Mouse (Mus musculus): Measurements from ENCODE around the gene Slc10a7.
"Not testable (repeated sequence)": the region's sequence is repeated elsewhere in the genome, so short reads cannot be mapped to it uniquely, and the experiment has no call there.

The Slc10a7 gene

DNA sequence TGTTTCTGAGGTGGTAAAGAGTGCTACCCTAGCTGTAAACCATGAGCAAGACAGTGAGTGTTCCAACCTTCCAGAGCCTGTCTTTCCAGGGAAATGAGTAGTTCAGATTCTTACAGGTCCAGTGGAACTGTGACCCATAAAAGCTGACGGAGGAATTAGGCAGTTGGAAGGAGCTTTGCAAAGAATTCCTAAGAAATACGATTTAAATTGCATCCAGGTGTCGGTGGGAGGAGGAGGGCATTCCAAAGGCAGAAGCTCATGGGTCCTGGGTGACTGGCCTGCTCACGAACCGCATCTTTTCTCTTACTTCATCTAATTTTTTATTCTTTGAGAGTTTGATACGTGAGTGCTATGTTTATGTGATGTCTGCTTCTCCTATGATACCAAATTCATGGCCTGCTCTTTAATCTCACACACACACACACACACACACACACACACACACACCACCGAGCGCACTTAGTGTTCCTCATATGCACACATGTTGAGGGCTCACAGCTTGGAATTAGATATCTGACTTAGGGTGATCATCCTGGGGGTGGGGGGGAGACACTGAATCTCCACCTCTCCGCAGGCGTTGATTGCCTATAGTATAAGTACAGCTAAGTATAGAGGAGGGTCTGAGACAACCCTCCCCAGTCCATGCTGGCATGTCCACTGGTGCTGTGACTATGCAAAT, 169.5 kb downstream of the Slc10a7 start:
- DNase-seq, result no peak

DNA sequence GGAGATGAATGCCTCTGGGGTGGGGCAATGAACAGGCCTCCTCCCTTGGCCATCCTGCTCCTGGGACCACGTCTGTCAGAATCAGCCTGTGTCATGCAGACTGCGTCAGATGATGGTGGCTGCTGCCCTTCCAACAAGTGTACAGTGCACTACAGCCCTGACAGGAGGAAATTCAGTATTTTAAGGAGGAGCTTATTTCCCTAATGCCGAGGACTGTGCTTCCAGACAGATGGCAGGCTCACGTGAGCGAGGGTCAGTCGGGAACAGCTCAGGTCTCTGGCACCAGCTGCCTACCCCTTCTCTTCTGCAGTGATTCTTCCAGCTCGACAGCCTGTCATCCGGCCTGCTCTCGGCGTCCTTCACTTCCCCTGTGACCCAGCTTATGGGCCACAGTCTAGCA, 181.6 kb downstream of the Slc10a7 start:
- no peak for DNase-seq

DNA sequence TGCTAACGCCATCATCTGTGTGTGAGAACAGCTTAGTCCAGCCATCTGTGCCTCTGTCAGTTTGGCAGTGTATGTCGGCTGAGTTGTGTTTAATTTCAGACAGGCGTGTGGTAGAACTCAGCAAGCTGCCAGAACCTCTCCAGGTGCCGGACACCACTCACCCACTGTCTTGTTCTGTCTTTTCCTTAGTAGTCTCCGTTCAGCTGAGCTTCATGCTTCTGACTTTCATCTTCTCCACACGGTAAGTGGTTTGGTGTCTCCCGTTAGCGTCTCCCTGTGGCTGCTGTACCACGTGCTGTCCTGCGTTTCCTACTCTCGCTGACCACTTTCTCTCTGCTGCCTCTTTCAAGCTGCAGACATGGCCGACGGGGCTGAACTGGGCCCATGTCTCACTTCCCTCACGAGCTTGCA, 189.2 kb downstream of the Slc10a7 start:
- DNase-seq, result peak; percentile 23

DNA sequence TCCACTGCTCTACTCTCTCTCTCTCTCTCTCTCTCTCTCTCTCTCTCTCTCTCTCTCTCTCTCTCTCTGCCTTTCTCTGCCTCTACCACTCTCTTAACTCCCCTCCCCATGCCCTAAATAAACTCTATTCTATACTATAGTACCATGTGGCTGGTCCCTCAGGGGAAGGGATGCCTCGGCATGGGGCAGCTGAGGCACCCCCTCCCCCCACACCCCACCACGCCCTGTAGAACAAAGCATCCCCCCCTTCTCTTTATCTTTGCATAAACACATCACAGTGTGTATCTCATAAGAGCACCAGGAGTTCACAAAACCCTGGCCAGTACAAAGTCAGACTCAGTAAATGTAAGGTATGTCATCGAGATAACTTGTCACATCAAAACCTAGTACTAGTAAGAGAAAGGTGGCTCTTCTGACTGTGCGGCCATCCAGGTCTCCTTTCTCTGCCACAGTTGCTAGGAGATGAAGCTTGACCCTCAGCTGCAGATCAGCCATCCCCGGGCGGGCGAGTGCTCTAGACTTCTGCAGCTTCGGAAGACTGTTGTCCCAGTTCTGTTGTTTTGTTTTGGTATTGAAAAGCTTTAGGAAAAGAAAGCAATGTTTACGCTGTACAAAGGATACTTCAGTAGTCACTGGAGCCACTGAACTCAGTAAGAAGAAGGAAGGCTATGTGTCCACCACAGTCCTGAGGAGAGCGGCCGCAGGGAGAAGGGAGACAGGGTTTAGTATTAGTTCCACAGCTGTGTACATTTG, 194.1 kb downstream of the Slc10a7 start:
- DNase-seq, result no peak

DNA sequence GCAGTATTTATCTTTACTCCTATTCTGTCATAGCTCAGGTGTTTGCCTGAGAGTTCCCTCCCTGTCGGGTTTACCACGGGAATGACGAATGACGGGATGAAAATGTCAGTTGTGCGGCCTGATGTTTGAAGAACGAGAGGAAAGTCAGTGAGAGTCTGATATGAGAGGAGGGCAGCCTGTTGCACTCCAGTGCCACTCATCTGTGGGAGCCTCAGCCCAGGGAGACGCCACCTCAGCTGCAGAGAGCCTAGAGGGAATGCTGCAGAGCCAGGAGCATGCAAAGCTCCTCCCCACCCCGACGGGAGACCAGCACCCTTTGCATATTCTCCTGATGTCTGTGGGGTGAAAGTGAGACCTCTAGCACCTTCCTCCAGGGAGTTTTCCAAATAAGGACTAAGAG, 196.8 kb downstream of the Slc10a7 start:
- DNase-seq, result no peak

DNA sequence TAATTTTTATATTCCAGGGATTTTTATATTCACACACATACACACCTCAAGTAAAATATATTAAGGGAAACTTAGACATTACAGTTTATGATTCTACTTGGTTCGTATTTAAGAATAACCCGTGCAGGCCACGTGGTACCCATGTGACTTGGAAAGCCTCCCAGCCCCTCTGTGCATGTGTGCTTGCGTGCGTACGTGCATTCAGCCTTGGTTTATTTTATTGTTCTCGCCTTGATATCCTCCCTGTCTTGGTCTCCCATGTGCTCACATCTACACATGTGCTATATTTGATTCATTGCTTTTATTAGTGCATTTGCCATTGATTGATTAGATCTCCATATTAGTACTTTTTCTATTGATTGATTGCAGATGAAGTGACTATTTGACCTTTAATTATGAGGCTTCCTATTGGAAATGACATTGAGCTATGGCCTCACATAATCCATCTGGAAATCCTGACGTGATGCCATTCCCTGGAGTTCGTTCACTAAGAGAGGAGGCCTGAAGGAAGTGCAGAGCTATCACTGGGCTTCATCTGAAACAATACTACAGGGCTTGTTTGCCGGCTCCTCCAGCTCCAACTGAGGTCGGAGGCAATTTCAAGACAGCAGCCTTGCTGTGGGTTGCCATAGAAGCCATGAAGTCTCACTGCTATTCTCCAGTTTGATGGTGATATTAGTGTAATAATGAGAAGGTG, 200.9 kb downstream of the Slc10a7 start:
- DNase-seq, result no peak

DNA sequence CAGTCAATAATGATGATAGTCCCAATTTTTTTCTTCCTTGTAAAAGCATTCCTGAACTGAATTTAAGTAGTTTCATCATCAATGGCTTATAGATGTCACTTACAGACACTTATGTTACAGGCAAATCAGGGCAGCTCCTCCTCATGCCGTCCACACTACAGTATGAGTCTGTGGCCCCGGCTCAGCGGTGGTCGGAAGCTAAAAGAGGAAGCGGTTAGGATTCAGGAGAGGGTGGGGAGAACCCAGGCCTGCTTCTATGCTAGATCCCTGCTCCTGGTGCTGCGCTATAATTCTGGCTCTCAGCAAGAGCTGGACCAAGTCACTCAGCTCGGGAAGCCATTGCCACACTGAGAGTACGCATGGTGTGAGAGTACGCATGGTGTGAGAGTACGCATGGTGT, 201.8 kb downstream of the Slc10a7 start:
- DNase-seq, result no peak

DNA sequence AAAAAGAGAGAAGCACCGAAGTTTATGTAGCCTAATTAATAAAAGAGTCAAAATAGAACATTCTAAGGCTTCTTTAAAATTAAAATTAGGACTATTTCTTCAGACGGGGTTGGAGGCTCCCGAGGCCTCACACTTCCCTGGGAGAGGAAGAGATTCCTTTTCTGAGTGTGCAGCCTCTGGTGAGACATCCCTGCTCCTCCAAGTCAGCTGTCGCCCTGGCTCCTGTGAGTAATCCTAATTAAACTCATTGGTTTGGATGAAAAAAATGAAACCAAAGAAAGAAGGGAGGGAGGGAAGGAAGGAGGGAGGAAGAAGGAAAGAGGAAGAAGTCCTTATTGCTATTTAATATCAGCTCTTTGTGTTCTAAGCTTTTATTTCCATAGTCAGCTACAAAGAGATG, 205.7 kb downstream of the Slc10a7 start:
- no peak for DNase-seq

DNA sequence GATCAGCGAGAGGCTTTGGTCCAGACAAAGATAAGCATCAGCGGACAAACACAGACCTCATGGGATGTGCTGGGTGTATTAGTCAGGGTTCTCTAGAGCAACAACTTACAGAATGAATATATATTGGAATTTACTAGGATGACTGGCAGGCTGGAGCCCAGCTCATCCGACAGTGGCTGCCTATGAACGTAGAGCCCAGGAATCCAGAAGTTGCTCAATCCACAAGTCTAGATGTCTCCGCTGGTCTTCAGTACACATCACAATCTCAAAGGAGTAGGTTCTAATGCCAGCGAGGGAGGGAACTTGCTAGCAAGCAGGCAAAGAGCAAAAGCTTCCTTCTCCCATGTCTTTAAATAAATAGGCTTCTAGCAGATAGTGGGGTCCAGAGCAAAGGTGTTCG, 207.4 kb downstream of the Slc10a7 start:
- no peak for DNase-seq

DNA sequence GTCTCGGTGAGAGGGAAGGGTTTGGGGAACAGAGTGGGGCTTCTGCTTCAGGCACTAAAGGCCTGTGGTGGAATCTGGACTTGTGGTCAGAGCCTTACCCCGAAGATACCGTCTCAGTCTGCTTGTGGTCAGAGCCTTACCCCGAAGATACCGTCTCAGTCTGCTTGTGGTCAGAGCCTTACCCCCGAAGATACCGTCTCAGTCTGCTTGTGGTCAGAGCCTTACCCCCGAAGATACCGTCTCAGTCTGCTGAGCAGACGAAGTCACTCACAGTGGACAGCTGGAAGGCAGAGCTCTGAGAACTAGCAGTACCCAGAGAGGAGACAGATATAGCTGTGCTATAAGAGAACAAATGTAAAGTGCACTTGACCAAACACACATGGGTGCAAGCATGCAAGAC, 208.0 kb downstream of the Slc10a7 start:
- DNase-seq, result not testable (repeated sequence)

DNA sequence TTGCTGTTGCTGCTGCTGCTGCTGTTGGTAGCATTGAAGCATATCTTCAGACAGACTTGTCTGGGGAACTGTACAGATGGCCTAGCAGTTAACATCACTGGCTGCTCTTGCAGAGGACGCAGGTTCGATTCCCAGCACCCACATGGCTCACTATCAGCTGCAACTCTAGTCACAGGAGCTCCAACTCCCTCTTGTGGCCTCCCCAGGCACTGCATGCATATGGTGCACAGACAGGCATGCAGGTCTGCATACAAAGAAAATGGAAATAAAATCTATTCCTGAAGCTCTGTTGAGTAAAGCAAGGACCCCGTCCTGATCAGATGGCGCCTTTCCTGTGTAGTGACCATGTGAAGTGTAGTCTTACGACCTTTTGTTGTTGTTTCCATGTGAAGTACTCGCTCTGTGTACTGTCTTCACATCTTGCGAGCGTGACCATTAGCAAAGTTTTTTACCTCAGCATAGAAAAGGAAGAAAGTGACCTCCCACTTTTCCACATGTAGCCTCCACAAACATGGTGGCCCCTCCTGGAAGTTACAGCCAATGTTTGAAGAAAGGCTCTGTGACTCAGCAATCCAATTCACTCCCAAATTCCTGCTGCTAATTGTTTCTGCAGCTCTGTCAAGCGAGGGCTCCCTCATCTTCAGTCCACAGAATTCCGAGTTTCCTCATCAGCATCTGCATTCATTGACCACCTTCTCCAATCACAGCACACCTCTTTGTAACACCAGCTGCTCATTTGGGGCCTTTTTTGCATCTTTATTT, 210.3 kb downstream of the Slc10a7 start:
- no peak for DNase-seq

DNA sequence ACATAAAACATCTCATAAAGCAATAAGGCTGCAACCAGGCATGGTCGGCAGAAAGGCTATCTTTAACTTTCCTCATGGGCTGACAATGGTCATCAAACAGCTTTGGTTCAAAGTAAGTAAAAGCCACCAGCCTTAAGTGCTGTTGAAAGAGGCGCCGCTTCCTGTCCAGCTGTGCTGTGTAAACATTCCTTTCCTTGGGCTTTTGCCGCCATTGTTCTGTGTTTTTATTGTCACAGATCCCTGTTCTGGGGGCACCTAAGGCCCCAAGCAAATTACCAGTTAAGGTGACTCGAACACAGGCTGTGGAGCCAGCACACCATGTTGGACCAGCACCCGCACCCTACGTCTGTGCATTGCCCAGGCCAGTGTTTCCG, 210.9 kb downstream of the Slc10a7 start:
- DNase-seq, result no peak

DNA sequence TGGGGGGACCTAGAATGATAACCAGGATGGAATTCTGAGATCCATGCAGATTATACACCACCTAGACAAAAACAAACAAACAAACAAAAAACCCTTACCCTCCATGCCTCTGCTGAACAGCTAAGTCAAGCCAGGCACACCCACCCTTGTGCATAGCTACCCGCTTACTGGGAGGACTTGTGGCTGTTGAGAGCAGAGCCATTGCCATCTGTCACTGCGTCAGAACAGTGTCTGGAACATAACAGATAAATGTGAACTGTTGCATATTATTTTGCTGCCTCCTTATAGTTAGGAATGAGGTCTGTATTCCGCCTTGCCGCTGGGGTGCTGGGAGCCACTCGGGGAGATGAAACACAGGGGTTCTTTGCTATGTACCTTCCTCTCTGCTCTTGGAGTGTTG, 212.4 kb downstream of the Slc10a7 start:
- DNase-seq, result no peak

DNA sequence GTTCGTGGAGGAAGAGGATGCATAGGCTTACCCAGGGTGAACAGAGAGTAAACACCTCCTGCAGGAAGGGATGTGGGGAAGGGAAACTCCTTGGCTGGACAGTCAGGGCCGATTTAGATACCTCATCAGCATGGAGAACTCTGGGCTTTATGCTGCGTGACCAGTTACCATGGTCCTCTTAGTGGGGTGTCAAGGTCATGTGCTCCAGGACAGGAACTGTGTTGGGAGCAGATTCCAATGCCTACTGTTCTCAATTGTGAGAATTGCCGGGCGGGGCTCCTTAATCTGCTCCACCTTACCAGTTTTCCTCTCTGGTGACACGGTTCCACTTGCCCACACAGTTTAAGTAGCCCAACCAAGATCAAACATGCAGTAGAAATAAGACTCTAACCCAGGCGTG, 213.1 kb downstream of the Slc10a7 start:
- no peak for DNase-seq

DNA sequence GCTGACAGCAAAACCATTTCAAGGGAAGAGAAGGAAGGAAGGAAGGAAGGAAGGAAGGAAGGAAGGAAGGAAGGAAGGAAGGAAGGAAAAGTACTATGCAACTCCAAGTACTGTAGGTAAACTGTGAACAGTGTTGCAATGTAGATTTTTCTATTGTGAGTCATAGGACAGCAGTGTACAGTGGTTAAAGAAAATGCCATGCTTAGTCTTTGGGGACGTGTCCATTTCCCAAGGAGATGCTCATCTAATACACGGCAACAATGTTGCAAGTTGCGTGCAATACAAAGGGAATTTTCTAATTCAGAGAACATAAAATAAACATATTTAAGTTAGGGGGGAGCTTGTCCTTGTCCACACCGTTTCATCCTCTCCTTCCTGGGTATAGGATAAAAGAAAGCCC, 215.7 kb downstream of the Slc10a7 start:
- no peak for DNase-seq

DNA sequence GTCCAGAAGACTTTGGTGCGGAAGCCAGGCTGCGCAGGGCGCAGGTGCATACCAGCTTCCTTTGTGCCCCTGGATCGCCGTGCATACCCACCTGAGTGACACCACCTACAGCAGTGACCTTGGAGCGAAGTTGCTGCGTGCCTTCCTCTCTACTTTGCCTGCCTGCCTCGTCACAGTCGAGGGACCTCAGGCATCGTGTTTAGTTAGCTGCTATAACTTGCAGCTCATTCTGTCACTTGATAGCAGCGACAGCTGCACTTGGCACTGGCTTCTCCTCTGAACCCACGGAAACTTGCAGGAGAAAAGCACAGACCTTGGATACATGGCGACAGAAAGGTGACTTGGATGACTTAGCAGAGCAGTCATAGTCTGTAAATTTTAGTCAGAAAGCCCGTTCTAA, 219.1 kb downstream of the Slc10a7 start:
- DNase-seq, result no peak

DNA sequence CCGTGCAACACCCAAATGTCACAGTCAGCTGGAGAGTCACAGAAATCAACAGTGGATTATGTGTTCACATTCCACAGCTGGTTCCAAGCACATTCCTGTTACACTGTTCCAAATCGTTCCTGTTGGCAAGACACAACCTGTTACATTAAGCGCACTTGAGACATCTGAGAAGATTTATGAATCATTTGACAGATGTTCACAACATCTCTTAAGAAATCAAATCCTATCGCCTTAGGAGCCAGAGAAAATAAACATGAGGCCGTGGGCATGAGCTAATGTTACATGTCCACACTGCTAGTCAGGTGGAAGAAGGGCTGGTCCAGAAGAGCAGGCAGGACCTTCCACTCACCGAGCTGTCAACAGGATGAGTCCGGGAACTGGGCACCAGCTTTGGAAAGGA, 223.3 kb downstream of the Slc10a7 start:
- no peak for DNase-seq

DNA sequence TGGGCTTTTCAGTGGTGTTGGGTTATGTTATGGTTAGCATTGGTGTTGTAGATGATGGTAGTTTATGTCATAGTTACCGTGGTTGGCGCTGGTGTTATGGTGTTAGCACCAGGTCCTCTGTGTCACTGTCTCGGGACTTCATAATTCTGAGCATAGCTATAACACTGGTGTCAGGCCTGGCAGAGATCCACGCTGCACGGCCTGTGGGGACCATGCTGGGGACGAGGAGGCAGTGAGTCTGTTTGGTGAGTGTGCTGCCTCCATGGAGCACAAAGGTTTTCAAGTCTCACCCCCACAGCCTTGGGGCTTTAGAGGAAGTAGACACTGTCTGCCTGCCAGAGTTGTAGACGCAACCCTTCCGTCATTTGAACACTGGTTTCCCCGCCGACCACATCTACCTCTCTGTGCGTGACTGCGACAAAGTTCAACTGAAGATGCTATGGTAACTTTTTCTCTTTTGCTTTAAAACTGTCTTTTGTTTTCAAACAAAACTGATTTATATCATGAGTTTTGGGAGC, 223.9 kb downstream of the Slc10a7 start:
- no peak for DNase-seq

DNA sequence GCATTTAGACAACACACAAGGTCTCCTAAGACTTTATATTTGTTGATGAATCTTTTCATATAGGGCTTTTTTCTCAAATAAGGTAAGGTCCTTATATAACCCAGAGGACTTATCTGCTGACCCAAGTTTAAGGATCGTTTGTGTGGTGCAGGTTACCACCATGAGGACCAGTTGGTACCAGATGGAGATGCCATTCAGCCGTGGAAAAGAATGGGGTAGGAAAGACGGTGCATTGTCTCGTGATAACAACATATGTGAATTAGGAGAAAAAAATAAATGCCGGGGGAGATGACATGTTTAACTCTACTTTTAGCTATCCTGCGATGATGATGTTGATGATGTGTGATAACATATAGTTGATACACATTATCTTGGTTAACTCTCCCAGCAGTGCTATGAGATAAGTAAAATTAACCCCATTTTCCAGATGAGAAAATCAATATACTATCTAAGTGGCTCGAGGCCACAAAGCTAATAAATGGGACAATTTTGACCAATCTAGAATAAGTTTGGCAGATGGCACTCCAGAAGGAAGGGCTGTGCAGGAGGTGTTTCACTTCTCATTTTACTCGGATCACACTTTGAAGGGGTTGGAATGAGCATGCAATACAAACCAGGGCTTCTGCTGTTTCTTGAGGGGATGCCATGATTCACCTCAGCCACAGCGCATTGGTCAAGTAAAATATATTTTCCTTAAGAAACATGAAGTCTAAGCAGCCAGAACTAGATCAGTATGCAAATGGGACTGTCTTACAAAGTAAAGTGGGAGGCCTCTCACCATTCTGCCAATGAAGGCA, 225.8 kb downstream of the Slc10a7 start:
- DNase-seq, result no peak

DNA sequence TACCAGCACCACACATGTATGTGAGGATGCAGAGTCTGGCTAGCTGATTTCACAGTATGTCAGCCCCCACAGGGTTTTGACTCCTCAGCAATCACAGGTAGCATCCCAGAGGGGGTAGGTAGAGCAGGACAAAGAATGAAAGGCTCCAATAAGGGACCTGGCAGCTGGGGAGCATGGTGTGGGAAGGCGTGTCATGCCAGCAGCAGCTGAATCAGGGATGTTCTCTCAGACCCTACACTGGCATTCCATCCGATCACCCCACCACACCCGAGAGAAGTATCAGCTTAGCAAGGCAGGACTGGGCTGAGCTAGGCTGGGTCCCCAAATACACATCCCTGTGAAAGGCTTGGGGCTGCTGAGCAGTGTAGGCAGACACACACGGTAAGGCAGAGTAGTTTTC, 229.2 kb downstream of the Slc10a7 start:
- DNase-seq, result no peak

DNA sequence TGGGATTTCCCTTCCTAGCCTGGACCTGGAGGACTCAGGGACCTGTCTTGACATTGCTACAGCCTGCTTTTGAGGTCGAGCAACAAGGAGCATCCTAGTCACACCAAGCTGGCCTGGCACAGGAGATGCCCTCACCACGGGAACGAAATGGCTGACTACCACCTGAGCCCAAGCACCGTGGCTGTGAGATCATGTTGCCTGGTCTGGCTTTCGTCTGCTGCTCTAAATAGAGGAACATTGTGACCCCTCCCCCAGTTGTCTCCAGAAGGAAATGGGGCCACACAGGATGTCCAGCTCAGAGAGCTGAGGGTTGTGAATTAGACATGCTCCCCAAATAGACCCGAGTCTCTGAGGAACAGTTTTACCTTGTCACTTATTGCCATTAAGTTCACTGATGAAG, 231.8 kb downstream of the Slc10a7 start:
- DNase-seq, result no peak

DNA sequence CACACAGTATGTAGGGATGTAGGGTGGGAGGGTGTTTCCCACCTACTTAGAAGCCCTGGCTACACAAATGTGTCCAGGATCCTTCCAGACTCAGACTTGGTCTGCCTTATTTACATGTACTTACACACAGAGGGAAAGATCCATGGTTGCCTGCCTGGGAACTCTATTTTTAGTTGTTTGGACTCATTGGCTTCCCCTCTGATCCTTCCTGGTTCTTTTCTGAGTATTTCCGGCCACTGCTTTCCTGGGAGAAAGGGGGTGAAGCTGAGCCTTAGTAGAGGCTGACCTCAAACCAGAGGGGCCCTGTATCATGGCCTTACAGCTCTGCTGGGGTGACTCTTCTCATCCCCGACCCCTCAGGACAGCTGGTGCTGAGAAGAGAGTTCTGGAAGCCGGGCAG, 232.3 kb downstream of the Slc10a7 start:
- DNase-seq, result no peak
